ENCODE assay signal across 8 mouse cellular contexts in the genomic region with DNA sequence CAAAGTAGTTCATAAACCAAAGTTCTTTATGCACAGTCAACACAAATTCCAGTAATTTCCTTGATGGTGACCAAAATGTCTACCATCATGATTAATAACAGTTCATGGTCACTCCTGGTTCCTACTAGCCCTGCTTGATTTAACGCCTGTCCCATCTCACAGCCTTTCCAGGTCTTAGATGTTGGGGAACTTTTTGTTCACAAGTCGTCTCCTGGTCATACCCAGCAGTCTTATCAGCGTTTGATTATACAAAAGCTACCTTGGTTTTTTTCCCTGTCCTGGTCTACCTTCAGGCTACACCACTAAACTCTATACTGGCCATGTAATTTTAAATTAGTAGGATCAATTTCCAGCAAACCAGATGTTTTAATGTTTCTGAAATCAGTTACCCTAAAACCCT. TPM values are rescaled to one million over a fixed set of nuclear protein-coding genes. Genes with fewer than 3 reads are reported as not detected.
DNase-seq lines count a peak whose midpoint lies in the region; ATAC-seq and TF ChIP-seq lines count a peak whose summit lies in the region.

No protein-coding gene starts in this region.

- H3K9ac ChIP-seq in embryonic facial prominence, embryonic 15.5 days, result 0 out of 2 replicates have a peak overlapping the region, but pooled peaks have one; percentile 95
- H3K9ac ChIP-seq in intestine, embryonic 14.5 days (ENCODE audit: low read length), result 0 out of 2 replicates have a peak overlapping the region, but pooled peaks have one; percentile 100

- H3K4me2 ChIP-seq in embryonic facial prominence, embryonic 15.5 days (replicated peaks), result peak overlapping the region; percentile 52
- peak overlapping the region; percentile 51 for H3K4me2 ChIP-seq in intestine, embryonic 14.5 days (ENCODE audit: low read length)
- H3K4me2 ChIP-seq in myocyte (ENCODE audit: low read depth), result peak overlapping the region; percentile 62

- no peaks in the 10 kb centered on the region for H3K9me3 ChIP-seq in embryonic facial prominence, embryonic 15.5 days (replicated peaks)
- H3K9me3 ChIP-seq in intestine, embryonic 14.5 days (ENCODE audit: control insufficient read depth, low read length), result no peaks in the 10 kb centered on the region

- DNase-seq in layer of hippocampus, adult 2 months (ENCODE audit: low spot score in 2 of 2), result no peak
- DNase-seq in layer of hippocampus, adult 9-11 months, result no peak
- no peak for DNase-seq in intestine, embryonic 14.5 days (ENCODE audit: low spot score)
- DNase-seq in B cell, adult 2 months, result no peak
- DNase-seq in adrenal gland, postnatal 4 days (ENCODE audit: low spot score in 2 of 2), result no peak
- no peak for DNase-seq in kidney, postnatal 14 days

- H3K4me1 ChIP-seq in embryonic facial prominence, embryonic 15.5 days, result peaks cover 20% of the 10 kb centered on the region
- peaks cover 7% of the 10 kb centered on the region; the same call in 1 of the 2 replicates for H3K4me1 ChIP-seq in intestine, embryonic 14.5 days (replicated peaks; ENCODE audit: control insufficient read depth, insufficient read depth, low read length)

- ATAC-seq in embryonic facial prominence, embryonic 15.5 days (ENCODE audit: insufficient number of reproducible peaks, low FRiP score, low TSS enrichment, low read depth), result no peak
- no peak for ATAC-seq in intestine, embryonic 14.5 days (replicated peaks; ENCODE audit: low FRiP score, low TSS enrichment, low read depth)

- H3K79me2 ChIP-seq in myocyte (ENCODE audit: control insufficient read depth, insufficient read depth), result peaks cover 27% of the 10 kb centered on the region

- no peak for TF ChIP-seq CTCF in layer of hippocampus, adult 2 months (conservative IDR thresholded peaks at IDR 0.05)

- WGBS in embryonic facial prominence, embryonic 15.5 days, result 46% methylated on average over 3 of the region's 3 CpGs
- 53% methylated on average over 3 of the region's 3 CpGs for WGBS in intestine, embryonic 14.5 days

- H3K27ac ChIP-seq in layer of hippocampus, adult 2 months, result peak overlapping the region; percentile 99; the same call in 1 of the 2 replicates
- H3K27ac ChIP-seq in embryonic facial prominence, embryonic 15.5 days (replicated peaks), result no peak overlapping the region
- no peak overlapping the region for H3K27ac ChIP-seq in intestine, embryonic 14.5 days (ENCODE audit: low read depth)

- H3K4me3 ChIP-seq in layer of hippocampus, adult 2 months, result peak overlapping the region; percentile 95
- H3K4me3 ChIP-seq in embryonic facial prominence, embryonic 15.5 days (replicated peaks), result peak overlapping the region; percentile 81
- peak overlapping the region; percentile 85 for H3K4me3 ChIP-seq in intestine, embryonic 14.5 days (ENCODE audit: low read depth, low read length)
- H3K4me3 ChIP-seq in myocyte, result peak overlapping the region; percentile 53

- peaks cover 7% of the 10 kb centered on the region; the same call in 1 of the 2 replicates for H3K36me3 ChIP-seq in embryonic facial prominence, embryonic 15.5 days
- peaks cover 35% of the 10 kb centered on the region for H3K36me3 ChIP-seq in intestine, embryonic 14.5 days (ENCODE audit: control insufficient read depth, insufficient read depth, low read length)
- peaks cover 27% of the 10 kb centered on the region for H3K36me3 ChIP-seq in myocyte (ENCODE audit: control insufficient read depth, insufficient read depth)

- H3K27me3 ChIP-seq in embryonic facial prominence, embryonic 15.5 days, result no peaks in the 10 kb centered on the region
- no peaks in the 10 kb centered on the region for H3K27me3 ChIP-seq in intestine, embryonic 14.5 days (replicated peaks; ENCODE audit: control insufficient read depth, insufficient read depth, low read length)
- H3K27me3 ChIP-seq in myocyte (ENCODE audit: control insufficient read depth, insufficient read depth, insufficient read length), result no peaks in the 10 kb centered on the region

- H3ac ChIP-seq in myocyte (ENCODE audit: control insufficient read depth, insufficient read length), result no peak overlapping the region

- no peak for TF ChIP-seq POLR2A in myocyte (IDR thresholded peaks at IDR 0.05; ENCODE audit: insufficient read length, low read depth)

TF ChIP-seq in myocyte, 11 proteins besides CTCF, POLR2A, EP300 and RAD21:
- no peak for TF ChIP-seq POLR2AphosphoS2 (IDR thresholded peaks at IDR 0.05; ENCODE audit: insufficient read length, low read depth)
- TF ChIP-seq REST (IDR thresholded peaks at IDR 0.05; ENCODE audit: insufficient read depth, insufficient read length), result no peak
- no peak for TF ChIP-seq MYOD1 (IDR thresholded peaks at IDR 0.05; ENCODE audit: control insufficient read depth in 1 of 3, insufficient read length in 2 of 3, low read depth in 2 of 3)
- no peak for TF ChIP-seq CEBPB (IDR thresholded peaks at IDR 0.05; ENCODE audit: insufficient read depth, poor library complexity, severe bottlenecking)
- TF ChIP-seq USF1 (IDR thresholded peaks at IDR 0.05; ENCODE audit: low read depth), result no peak
- TF ChIP-seq MYOG (IDR thresholded peaks at IDR 0.05; ENCODE audit: control insufficient read depth in 1 of 3, insufficient read depth in 1 of 3, insufficient read length in 2 of 3, low read depth in 2 of 3), result no peak
- TF ChIP-seq TCF3 (IDR thresholded peaks at IDR 0.05; ENCODE audit: insufficient read length, low read depth), result no peak
- no peak for TF ChIP-seq TCF12 (IDR thresholded peaks at IDR 0.05; ENCODE audit: insufficient read depth, poor library complexity, severe bottlenecking)
- TF ChIP-seq SRF (IDR thresholded peaks at IDR 0.05; ENCODE audit: control insufficient read depth, insufficient read length, low read depth), result no peak
- TF ChIP-seq MAX (IDR thresholded peaks at IDR 0.05; ENCODE audit: low read depth), result no peak
- no peak for TF ChIP-seq E2F4 (IDR thresholded peaks at IDR 0.05; ENCODE audit: insufficient read depth)

RNA-seq across cellular contexts. Expression of a gene that starts 3.2 kb away (rescaled TPM):
- 10 to 100 TPM; 52.2 to 53.0 TPM for total RNA-seq in layer of hippocampus, adult 2 months (2021)
- 36.5 and 36.8 TPM in 2 replicates for polyA plus RNA-seq in embryonic facial prominence, embryonic 15.5 days (2015; fragmentation: Nextera tagmentation; extraction: Ambion mirVana)
- 30.9 and 33.6 TPM in 2 replicates for polyA plus RNA-seq in intestine, embryonic 14.5 days (2014; fragmentation: Nextera tagmentation; extraction: Ambion mirVana)
- 5.8 TPM for polyA plus RNA-seq in myocyte (2012; fragmentation: generic; extraction: Trizol)
- 10 to 100 TPM; 46.8 to 48.2 TPM for total RNA-seq in adrenal gland, postnatal 4 days (2021)
